Mouse (Mus musculus) bone marrow macrophage, adult 2 months (primary cell): Measurements from ENCODE around the gene Stoml3.

Experiments
- CTCF ChIP-seq: IDR thresholded peaks from 2 replicates; pipeline ENCODE4 v1.5.1; 2012; ENCODE audit warnings: low read depth, mild to moderate bottlenecking, low read length, moderate library complexity
- POLR2A ChIP-seq: IDR thresholded peaks from 2 replicates; pipeline ENCODE4 v1.6.1; 2012; ENCODE audit warnings: mild to moderate bottlenecking, low read depth, low read length, borderline replicate concordance

DNA sequence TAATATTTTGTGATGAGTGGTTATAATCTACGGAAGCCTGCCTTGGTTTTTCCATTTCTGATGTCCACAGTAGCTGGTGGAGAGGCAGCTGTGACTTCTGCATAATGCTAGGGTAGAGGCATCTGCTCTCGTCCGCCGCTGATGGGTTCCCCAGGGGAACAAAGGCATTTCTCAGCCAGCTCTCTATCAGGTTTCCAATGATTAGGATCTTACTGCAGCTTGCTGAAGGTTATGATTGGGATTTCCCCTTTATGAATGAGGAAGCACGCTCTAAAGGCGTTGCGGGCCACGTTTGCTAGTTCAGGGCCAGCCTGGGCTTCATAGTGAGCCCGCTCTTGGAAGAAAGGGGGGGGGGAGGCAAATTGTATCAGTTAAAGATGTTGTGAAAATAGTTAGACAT lies 22.0 kb upstream of the Stoml3 start:
- TF ChIP-seq CTCF (no peak), POLR2A (no peak)
